Mouse (Mus musculus) frontal cortex, postnatal 14 days (tissue): ENCODE results near the gene 1700049E17Rik1.
"Not testable (repeated sequence)": the region's sequence is repeated elsewhere in the genome, so short reads cannot be mapped to it uniquely, and the experiment has no call there.

Experiments
- DNase-seq, 2 experiments: peaks; one replicate each; pipeline ENCODE4 v3.0.0; 2022; ENCODE audit warnings: low spot score in 2 of 2

1700049E17Rik1 gene

GRCm38 (mm10) chr14:41924649-41925048 lies at the start of gene 1700049E17Rik1:
Gene 1700049E17Rik1 (plus strand): TSS chr14:41924949.
- DNase-seq = not testable (repeated sequence)

GRCm38 (mm10) chr14:41907190-41907589 lies 17.6 kb upstream of the 1700049E17Rik1 start, which contains the start of gene Gm7980:
Gene Gm7980 (minus strand): TSS chr14:41907290.
- not testable (repeated sequence) for DNase-seq

GRCm38 (mm10) chr14:41943695-41944094 lies 18.9 kb downstream of the 1700049E17Rik1 start, which contains the start of gene 1700024B05Rik:
Gene 1700024B05Rik (plus strand): TSS chr14:41943995.
- DNase-seq = not testable (repeated sequence)

- not testable (repeated sequence) for DNase-seq
These were observed 39.3 kb downstream of the 1700049E17Rik1 start for GRCm38 (mm10) chr14:41964095-41964494.

GRCm38 (mm10) chr14:41967827-41968226 lies 43.1 kb downstream of the 1700049E17Rik1 start, which contains the start of gene Gm6401:
Gene Gm6401 (minus strand): TSS chr14:41967927.
- DNase-seq = not testable (repeated sequence)

GRCm38 (mm10) chr14:41968596-41968995 lies 43.8 kb downstream of the 1700049E17Rik1 start:
- not testable (repeated sequence) for DNase-seq
